Mouse (Mus musculus): Measurements from ENCODE around the gene Stambpl1. TPM values are rescaled to one million over a fixed set of nuclear protein-coding genes. Genes with fewer than 3 reads are reported as not detected.

Gene Stambpl1
- polyA plus RNA-seq, 1 experiment from 2014 or later: 6.7 TPM

GRCm38 (mm10) chr19:34167896-34168661, 23.9 kb upstream of the Stambpl1 start:
- 55% methylated on average over 7 of the region's 7 CpGs for WGBS
- Histone ChIP-seq H3K27ac (replicated peaks; ENCODE audit: low read depth, low read length) (no peak overlapping the region), H3K27me3 (ENCODE audit: control insufficient read depth, insufficient read depth, low read length) (no peaks in the 10 kb centered on the region), H3K9ac (replicated peaks; ENCODE audit: low read length) (no peak overlapping the region), H3K36me3 (replicated peaks; ENCODE audit: control insufficient read depth, insufficient read depth, low read depth, low read length) (no peaks in the 10 kb centered on the region), H3K4me1 (ENCODE audit: control insufficient read depth, insufficient read depth, low read length) (no peaks in the 10 kb centered on the region), H3K9me3 (replicated peaks; ENCODE audit: control insufficient read depth, low read length) (no peaks in the 10 kb centered on the region), H3K4me3 (ENCODE audit: low read depth, low read length) (no peak overlapping the region), H3K4me2 (ENCODE audit: low read depth, low read length) (no peak overlapping the region)
- no peak for ATAC-seq (replicated peaks; ENCODE audit: insufficient number of reproducible peaks, low FRiP score, low TSS enrichment, low read depth)
- DNase-seq (ENCODE audit: low spot score): no peak

GRCm38 (mm10) chr19:34169121-34169520, 22.9 kb upstream of the Stambpl1 start:
- no peak for ATAC-seq (replicated peaks; ENCODE audit: insufficient number of reproducible peaks, low FRiP score, low TSS enrichment, low read depth)
- H3K4me1 ChIP-seq (ENCODE audit: control insufficient read depth, insufficient read depth, low read length): no peaks in the 10 kb centered on the region
- H3K9me3 ChIP-seq (replicated peaks; ENCODE audit: control insufficient read depth, low read length): no peaks in the 10 kb centered on the region

GRCm38 (mm10) chr19:34171167-34171566, 20.9 kb upstream of the Stambpl1 start:
- Histone ChIP-seq H3K27ac (replicated peaks; ENCODE audit: low read depth, low read length) (no peak overlapping the region), H3K9ac (replicated peaks; ENCODE audit: low read length) (no peak overlapping the region), H3K4me2 (ENCODE audit: low read depth, low read length) (no peak overlapping the region), H3K36me3 (replicated peaks; ENCODE audit: control insufficient read depth, insufficient read depth, low read depth, low read length) (no peaks in the 10 kb centered on the region), H3K4me1 (ENCODE audit: control insufficient read depth, insufficient read depth, low read length) (no peaks in the 10 kb centered on the region), H3K4me3 (ENCODE audit: low read depth, low read length) (no peak overlapping the region), H3K27me3 (ENCODE audit: control insufficient read depth, insufficient read depth, low read length) (no peaks in the 10 kb centered on the region), H3K9me3 (replicated peaks; ENCODE audit: control insufficient read depth, low read length) (no peaks in the 10 kb centered on the region)
- ATAC-seq (replicated peaks; ENCODE audit: insufficient number of reproducible peaks, low FRiP score, low TSS enrichment, low read depth) (no peak), DNase-seq (ENCODE audit: low spot score) (no peak)
- WGBS: 64% methylated on average over 3 of the region's 3 CpGs

More at GRCm38 (mm10) chr19:34169121-34169520, 22.9 kb upstream of the Stambpl1 start:
- Histone ChIP-seq H3K27me3 (ENCODE audit: control insufficient read depth, insufficient read depth, low read length) (no peaks in the 10 kb centered on the region), H3K36me3 (replicated peaks; ENCODE audit: control insufficient read depth, insufficient read depth, low read depth, low read length) (no peaks in the 10 kb centered on the region), H3K4me2 (ENCODE audit: low read depth, low read length) (no peak overlapping the region), H3K9ac (replicated peaks; ENCODE audit: low read length) (no peak overlapping the region), H3K27ac (replicated peaks; ENCODE audit: low read depth, low read length) (no peak overlapping the region), H3K4me3 (ENCODE audit: low read depth, low read length) (no peak overlapping the region)
- no peak for DNase-seq (ENCODE audit: low spot score)

- no peak overlapping the region for H3K9ac ChIP-seq (replicated peaks; ENCODE audit: low read length)
- H3K27ac ChIP-seq (replicated peaks; ENCODE audit: low read depth, low read length): no peak overlapping the region
- no peaks in the 10 kb centered on the region for H3K9me3 ChIP-seq (replicated peaks; ENCODE audit: control insufficient read depth, low read length)
- ATAC-seq (replicated peaks; ENCODE audit: insufficient number of reproducible peaks, low FRiP score, low TSS enrichment, low read depth) (no peak), DNase-seq (ENCODE audit: low spot score) (no peak)
- WGBS: 53% methylated on average over 3 of the region's 3 CpGs
- no peaks in the 10 kb centered on the region for H3K27me3 ChIP-seq (ENCODE audit: control insufficient read depth, insufficient read depth, low read length)
- H3K4me3 ChIP-seq (ENCODE audit: low read depth, low read length): no peak overlapping the region
- H3K4me1 ChIP-seq (ENCODE audit: control insufficient read depth, insufficient read depth, low read length): no peaks in the 10 kb centered on the region
- no peaks in the 10 kb centered on the region for H3K36me3 ChIP-seq (replicated peaks; ENCODE audit: control insufficient read depth, insufficient read depth, low read depth, low read length)
- no peak overlapping the region for H3K4me2 ChIP-seq (ENCODE audit: low read depth, low read length)
Observed at GRCm38 (mm10) chr19:34174004-34174403, 18.0 kb upstream of the Stambpl1 start.

- no peaks in the 10 kb centered on the region for H3K36me3 ChIP-seq (replicated peaks; ENCODE audit: control insufficient read depth, insufficient read depth, low read depth, low read length)
- no peak for ATAC-seq (replicated peaks; ENCODE audit: insufficient number of reproducible peaks, low FRiP score, low TSS enrichment, low read depth)
- no peaks in the 10 kb centered on the region for H3K4me1 ChIP-seq (ENCODE audit: control insufficient read depth, insufficient read depth, low read length)
- no peaks in the 10 kb centered on the region for H3K9me3 ChIP-seq (replicated peaks; ENCODE audit: control insufficient read depth, low read length)
- no peak for DNase-seq (ENCODE audit: low spot score)
- H3K4me3 ChIP-seq (ENCODE audit: low read depth, low read length): no peak overlapping the region
- no peak overlapping the region for H3K9ac ChIP-seq (replicated peaks; ENCODE audit: low read length)
- no peak overlapping the region for H3K4me2 ChIP-seq (ENCODE audit: low read depth, low read length)
- H3K27me3 ChIP-seq (ENCODE audit: control insufficient read depth, insufficient read depth, low read length): no peaks in the 10 kb centered on the region
- H3K27ac ChIP-seq (replicated peaks; ENCODE audit: low read depth, low read length): no peak overlapping the region
- WGBS: 91% methylated on average over 4 of the region's 4 CpGs
Observed at GRCm38 (mm10) chr19:34179136-34179535, 12.9 kb upstream of the Stambpl1 start.

GRCm38 (mm10) chr19:34180316-34180715, 11.7 kb upstream of the Stambpl1 start:
- no peaks in the 10 kb centered on the region for H3K27me3 ChIP-seq (ENCODE audit: control insufficient read depth, insufficient read depth, low read length)
- DNase-seq (ENCODE audit: low spot score) (no peak), ATAC-seq (replicated peaks; ENCODE audit: insufficient number of reproducible peaks, low FRiP score, low TSS enrichment, low read depth) (no peak)
- H3K9me3 ChIP-seq (replicated peaks; ENCODE audit: control insufficient read depth, low read length): no peaks in the 10 kb centered on the region
- H3K27ac ChIP-seq (replicated peaks; ENCODE audit: low read depth, low read length): no peak overlapping the region
- H3K4me1 ChIP-seq (ENCODE audit: control insufficient read depth, insufficient read depth, low read length): no peaks in the 10 kb centered on the region
- no peak overlapping the region for H3K9ac ChIP-seq (replicated peaks; ENCODE audit: low read length)
- no peak overlapping the region for H3K4me2 ChIP-seq (ENCODE audit: low read depth, low read length)
- WGBS: 82% methylated on average over 2 of the region's 2 CpGs
- H3K4me3 ChIP-seq (ENCODE audit: low read depth, low read length): no peak overlapping the region
- no peaks in the 10 kb centered on the region for H3K36me3 ChIP-seq (replicated peaks; ENCODE audit: control insufficient read depth, insufficient read depth, low read depth, low read length)

- DNase-seq (ENCODE audit: low spot score): no peak
- Histone ChIP-seq H3K36me3 (replicated peaks; ENCODE audit: control insufficient read depth, insufficient read depth, low read depth, low read length) (no peaks in the 10 kb centered on the region), H3K9ac (replicated peaks; ENCODE audit: low read length) (no peak overlapping the region), H3K4me3 (ENCODE audit: low read depth, low read length) (no peak overlapping the region), H3K9me3 (replicated peaks; ENCODE audit: control insufficient read depth, low read length) (no peaks in the 10 kb centered on the region), H3K27me3 (ENCODE audit: control insufficient read depth, insufficient read depth, low read length) (no peaks in the 10 kb centered on the region), H3K4me1 (ENCODE audit: control insufficient read depth, insufficient read depth, low read length) (no peaks in the 10 kb centered on the region), H3K4me2 (ENCODE audit: low read depth, low read length) (no peak overlapping the region), H3K27ac (replicated peaks; ENCODE audit: low read depth, low read length) (no peak overlapping the region)
- ATAC-seq (replicated peaks; ENCODE audit: insufficient number of reproducible peaks, low FRiP score, low TSS enrichment, low read depth): no peak
- WGBS: 75% methylated on average over 3 of the region's 3 CpGs
Observed at GRCm38 (mm10) chr19:34181234-34181633, 10.8 kb upstream of the Stambpl1 start.

GRCm38 (mm10) chr19:34182490-34182889, 9.5 kb upstream of the Stambpl1 start:
- Histone ChIP-seq H3K4me2 (ENCODE audit: low read depth, low read length) (no peak overlapping the region), H3K9ac (replicated peaks; ENCODE audit: low read length) (no peak overlapping the region), H3K9me3 (replicated peaks; ENCODE audit: control insufficient read depth, low read length) (no peaks in the 10 kb centered on the region), H3K4me3 (ENCODE audit: low read depth, low read length) (no peak overlapping the region), H3K27ac (replicated peaks; ENCODE audit: low read depth, low read length) (no peak overlapping the region), H3K36me3 (replicated peaks; ENCODE audit: control insufficient read depth, insufficient read depth, low read depth, low read length) (no peaks in the 10 kb centered on the region), H3K4me1 (ENCODE audit: control insufficient read depth, insufficient read depth, low read length) (no peaks in the 10 kb centered on the region), H3K27me3 (ENCODE audit: control insufficient read depth, insufficient read depth, low read length) (no peaks in the 10 kb centered on the region)
- 74% methylated on average over 5 of the region's 5 CpGs for WGBS
- DNase-seq (ENCODE audit: low spot score) (no peak), ATAC-seq (replicated peaks; ENCODE audit: insufficient number of reproducible peaks, low FRiP score, low TSS enrichment, low read depth) (no peak)

All from embryonic facial prominence, embryonic 11.5 days (tissue).